Mouse (Mus musculus): ENCODE data around the gene Trafd1.
"Not testable (repeated sequence)": the region's sequence is repeated elsewhere in the genome, so short reads cannot be mapped to it uniquely, and the experiment has no call there.

The Trafd1 gene

GRCm38 (mm10) chr5:121384757-121385460, 523 bp downstream of the Trafd1 start:
- peak; percentile 52 for DNase-seq (ENCODE audit: low read depth, low spot score)

- no peak for DNase-seq (ENCODE audit: low read depth, low spot score)
Measured at GRCm38 (mm10) chr5:121383857-121384756, 1.3 kb downstream of the Trafd1 start.

GRCm38 (mm10) chr5:121380692-121381091, 4.7 kb downstream of the Trafd1 start:
- no peak for DNase-seq (ENCODE audit: low read depth, low spot score)

GRCm38 (mm10) chr5:121378678-121379256, 6.7 kb downstream of the Trafd1 start:
- no peak for DNase-seq (ENCODE audit: low read depth, low spot score)

- DNase-seq (ENCODE audit: low read depth, low spot score) = not testable (repeated sequence)
Measured at GRCm38 (mm10) chr5:121376972-121377371, 8.5 kb downstream of the Trafd1 start.

- no peak for DNase-seq (ENCODE audit: low read depth, low spot score)
Measured at GRCm38 (mm10) chr5:121374790-121375189, 10.6 kb downstream of the Trafd1 start.

GRCm38 (mm10) chr5:121371712-121372111, 13.7 kb downstream of the Trafd1 start:
- no peak for DNase-seq (ENCODE audit: low read depth, low spot score)

- no peak for DNase-seq (ENCODE audit: low read depth, low spot score)
Measured at GRCm38 (mm10) chr5:121367255-121367654, 18.2 kb downstream of the Trafd1 start.

- no peak for DNase-seq (ENCODE audit: low read depth, low spot score)
Measured at GRCm38 (mm10) chr5:121366449-121367225, 18.8 kb downstream of the Trafd1 start.

GRCm38 (mm10) chr5:121363441-121363840, 22.0 kb downstream of the Trafd1 start:
- DNase-seq (ENCODE audit: low read depth, low spot score) = no peak

GRCm38 (mm10) chr5:121361696-121362095, 23.7 kb downstream of the Trafd1 start:
- no peak for DNase-seq (ENCODE audit: low read depth, low spot score)

- no peak for DNase-seq (ENCODE audit: low read depth, low spot score)
Measured at GRCm38 (mm10) chr5:121359229-121359628, 26.2 kb downstream of the Trafd1 start.

- no peak for DNase-seq (ENCODE audit: low read depth, low spot score)
Measured at GRCm38 (mm10) chr5:121343997-121344396, 41.4 kb downstream of the Trafd1 start.

GRCm38 (mm10) chr5:121342490-121342889, 42.9 kb downstream of the Trafd1 start:
- DNase-seq (ENCODE audit: low read depth, low spot score) = no peak

- DNase-seq (ENCODE audit: low read depth, low spot score) = no peak
Measured at GRCm38 (mm10) chr5:121340965-121341473, 44.4 kb downstream of the Trafd1 start.

- no peak for DNase-seq (ENCODE audit: low read depth, low spot score)
Measured at GRCm38 (mm10) chr5:121339507-121340230, 45.8 kb downstream of the Trafd1 start.

- no peak for DNase-seq (ENCODE audit: low read depth, low spot score)
Measured at GRCm38 (mm10) chr5:121336776-121337175, 48.7 kb downstream of the Trafd1 start.

- DNase-seq (ENCODE audit: low read depth, low spot score) = no peak
Measured at GRCm38 (mm10) chr5:121336009-121336408, 49.4 kb downstream of the Trafd1 start.

GRCm38 (mm10) chr5:121335426-121335825, 50.0 kb downstream of the Trafd1 start:
- no peak for DNase-seq (ENCODE audit: low read depth, low spot score)

- no peak for DNase-seq (ENCODE audit: low read depth, low spot score)
Measured at GRCm38 (mm10) chr5:121334454-121334853, 51.0 kb downstream of the Trafd1 start.

GRCm38 (mm10) chr5:121333976-121334375, 51.5 kb downstream of the Trafd1 start:
- DNase-seq (ENCODE audit: low read depth, low spot score) = no peak
